Mouse (Mus musculus): ENCODE results near the gene Rela.

Rela gene

GRCm38 (mm10) chr19:5637069-5638047 is at the start of gene Rela:
Gene Rela (plus strand): TSS chr19:5637483.
- DNase-seq (ENCODE audit: low spot score in 2 of 2) = peak; percentile 87 to 90

GRCm38 (mm10) chr19:5589159-5589558 is 48.1 kb upstream of the Rela start:
- DNase-seq (ENCODE audit: low spot score in 2 of 2) = no peak

GRCm38 (mm10) chr19:5591888-5592287 is 45.4 kb upstream of the Rela start:
- DNase-seq (ENCODE audit: low spot score in 2 of 2) = no peak

- no peak for DNase-seq (ENCODE audit: low spot score in 2 of 2)
Measured at GRCm38 (mm10) chr19:5599224-5599623, 38.1 kb upstream of the Rela start.

- DNase-seq (ENCODE audit: low spot score in 2 of 2) = peak; percentile 54 to 66
Measured at GRCm38 (mm10) chr19:5601752-5602541, 35.3 kb upstream of the Rela start, which contains the start of gene Rnaseh2c. Gene Rnaseh2c (plus strand): TSS chr19:5601873.

- DNase-seq (ENCODE audit: low spot score in 2 of 2) = no peak
Measured at GRCm38 (mm10) chr19:5603664-5604063, 33.6 kb upstream of the Rela start.

GRCm38 (mm10) chr19:5605126-5605525 is 32.2 kb upstream of the Rela start:
- DNase-seq (ENCODE audit: low spot score in 2 of 2) = no peak

GRCm38 (mm10) chr19:5606196-5606595 is 31.1 kb upstream of the Rela start:
- no peak for DNase-seq (ENCODE audit: low spot score in 2 of 2)

GRCm38 (mm10) chr19:5607705-5608410 is 29.4 kb upstream of the Rela start:
- DNase-seq (ENCODE audit: low spot score in 2 of 2) = no peak

GRCm38 (mm10) chr19:5608707-5609106 is 28.6 kb upstream of the Rela start:
- DNase-seq (ENCODE audit: low spot score in 2 of 2) = no peak

- DNase-seq (ENCODE audit: low spot score in 2 of 2) = no peak
Measured at GRCm38 (mm10) chr19:5609171-5609546, 28.1 kb upstream of the Rela start.

GRCm38 (mm10) chr19:5609547-5610404 is 27.5 kb upstream of the Rela start, which contains the start of gene Kat5:
Gene Kat5 (minus strand): TSS chr19:5610237.
- DNase-seq (ENCODE audit: low spot score in 2 of 2) = peak; percentile 89 to 92

GRCm38 (mm10) chr19:5611973-5612372 is 25.3 kb upstream of the Rela start:
- DNase-seq (ENCODE audit: low spot score in 2 of 2) = no peak

- DNase-seq (ENCODE audit: low spot score in 2 of 2) = no peak
Measured at GRCm38 (mm10) chr19:5612762-5613411, 24.4 kb upstream of the Rela start.

GRCm38 (mm10) chr19:5614953-5615352 is 22.3 kb upstream of the Rela start:
- DNase-seq (ENCODE audit: low spot score in 2 of 2) = no peak

- DNase-seq (ENCODE audit: low spot score in 2 of 2) = no peak
Measured at GRCm38 (mm10) chr19:5620007-5620406, 17.3 kb upstream of the Rela start.

- DNase-seq (ENCODE audit: low spot score in 2 of 2) = no peak
Measured at GRCm38 (mm10) chr19:5621884-5622283, 15.4 kb upstream of the Rela start.

GRCm38 (mm10) chr19:5625311-5625710 is 12.0 kb upstream of the Rela start:
- DNase-seq (ENCODE audit: low spot score in 2 of 2) = no peak

- no peak for DNase-seq (ENCODE audit: low spot score in 2 of 2)
Measured at GRCm38 (mm10) chr19:5629907-5630306, 7.4 kb upstream of the Rela start.

GRCm38 (mm10) chr19:5632120-5632519 is 5.2 kb upstream of the Rela start:
- no peak for DNase-seq (ENCODE audit: low spot score in 2 of 2)

All from urinary bladder, postnatal 4 days (tissue).